Mouse (Mus musculus) neural tube, embryonic 15.5 days (tissue): ENCODE measurements around the gene Sel1l3. TPM values are rescaled to one million over a fixed set of nuclear protein-coding genes. Genes with fewer than 3 reads are reported as not detected.

Experiments
- ATAC-seq: fragments of 200-750 bp; cut with Nextera tagmentation; 2 replicates; pipeline ENCODE4 v1.8.0; 2017; ENCODE audit warnings: mild to moderate bottlenecking, moderate TSS enrichment, moderate library complexity; ENCODE audit not compliant: low FRiP score
- H3K27ac ChIP-seq: fragments of 300-500 bp; sonication (generic); replicated peaks from 2 replicates; pipeline ENCODE4 v1.5.1; 2015; ENCODE audit warnings: mild to moderate bottlenecking, inconsistent platforms
- H3K27me3 ChIP-seq: fragments of 300-500 bp; sonication (generic); replicated peaks from 2 replicates; pipeline ENCODE4 v1.6.1; 2015; ENCODE audit warnings: inconsistent platforms
- H3K36me3 ChIP-seq: fragments of 300-500 bp; sonication (generic); 2 replicates; pipeline ENCODE4 v1.6.1; 2015; ENCODE audit warnings: inconsistent platforms
- H3K4me1 ChIP-seq: fragments of 300-500 bp; sonication (generic); 2 replicates; pipeline ENCODE4 v1.6.1; 2015; ENCODE audit warnings: inconsistent platforms
- H3K4me2 ChIP-seq: fragments of 300-500 bp; sonication (generic); 2 replicates; pipeline ENCODE4 v1.6.1; 2015; ENCODE audit warnings: inconsistent platforms, mild to moderate bottlenecking, moderate library complexity
- H3K4me3 ChIP-seq: fragments of 300-500 bp; sonication (generic); replicated peaks from 2 replicates; pipeline ENCODE4 v1.5.1; 2015; ENCODE audit warnings: mild to moderate bottlenecking, inconsistent platforms
- H3K9ac ChIP-seq: fragments of 300-500 bp; sonication (generic); replicated peaks from 2 replicates; pipeline ENCODE4 v1.6.1; 2015; ENCODE audit warnings: mild to moderate bottlenecking, inconsistent platforms
- H3K9me3 ChIP-seq: fragments of 300-500 bp; sonication (generic); replicated peaks from 2 replicates; pipeline ENCODE4 v1.6.1; 2016; ENCODE audit warnings: inconsistent platforms
- WGBS: fragments of 180-500 bp; shearing (Covaris S2); methylation state at CpG from one replicate; pipeline ENCODE4 v1.1.7; 2015; ENCODE audit warnings: mixed read lengths; 5-methylcytosine and 5-hydroxymethylcytosine counted together
- polyA plus RNA-seq: library from polyadenylated mRNA; unstranded; fragments of >200 nt; fragmentation: Nextera tagmentation; extraction: Ambion mirVana; gene quantifications from 2 replicates; pipeline ENCODE4 v1.2.1, GENCODE M21; 2015

Sel1l3 gene
- polyA plus RNA-seq, 1 experiment from 2014 or later = 5.9 TPM

DNA sequence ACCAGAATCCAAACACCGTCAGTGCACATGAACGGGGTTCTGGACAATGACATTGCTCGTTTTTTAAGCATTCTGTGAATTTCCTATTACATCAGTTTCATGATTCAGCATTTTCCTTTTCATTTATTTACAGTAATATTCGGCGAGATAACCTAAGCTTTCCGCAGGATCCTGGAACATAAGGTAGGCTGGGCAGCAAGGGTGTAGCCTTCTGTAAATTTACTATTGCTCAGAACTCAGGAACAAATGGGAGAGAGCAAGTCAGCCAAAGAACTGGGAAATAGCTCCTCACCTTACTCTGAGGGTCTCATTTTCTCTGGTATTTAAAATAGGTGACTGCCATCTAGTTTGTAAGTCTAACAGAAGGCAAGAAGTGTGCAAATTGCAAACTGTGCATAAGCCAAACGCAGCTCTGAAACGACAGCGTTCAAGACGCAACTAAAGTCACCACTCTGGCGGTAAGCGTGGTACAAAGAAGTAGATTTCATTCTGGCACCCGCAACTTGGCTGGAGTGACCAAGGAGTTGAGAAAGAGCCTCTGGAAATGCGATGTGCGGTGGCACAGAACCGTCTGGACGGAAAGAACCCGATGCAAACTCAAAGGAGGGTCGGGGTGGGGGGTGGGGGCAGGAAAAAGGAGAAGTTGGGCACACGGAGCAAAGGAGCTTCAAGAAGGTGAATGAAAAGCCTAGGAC lies 1.5 kb downstream of the Sel1l3 start:
- Histone ChIP-seq H3K4me2 (peak overlapping the region; percentile 97), H3K4me1 (peaks cover 35% of the 10 kb centered on the region), H3K4me3 (peak overlapping the region; percentile 63), H3K36me3 (no peaks in the 10 kb centered on the region), H3K9ac (peak overlapping the region; percentile 75), H3K27me3 (0 out of 2 replicates have a peak, but pooled peaks cover 6% of the 10 kb centered on the region), H3K27ac (no peak overlapping the region; the same call in 1 of the 2 replicates), H3K9me3 (no peaks in the 10 kb centered on the region)
- 19% methylated on average over 20 of the region's 20 CpGs for WGBS
- ATAC-seq = no peak

DNA sequence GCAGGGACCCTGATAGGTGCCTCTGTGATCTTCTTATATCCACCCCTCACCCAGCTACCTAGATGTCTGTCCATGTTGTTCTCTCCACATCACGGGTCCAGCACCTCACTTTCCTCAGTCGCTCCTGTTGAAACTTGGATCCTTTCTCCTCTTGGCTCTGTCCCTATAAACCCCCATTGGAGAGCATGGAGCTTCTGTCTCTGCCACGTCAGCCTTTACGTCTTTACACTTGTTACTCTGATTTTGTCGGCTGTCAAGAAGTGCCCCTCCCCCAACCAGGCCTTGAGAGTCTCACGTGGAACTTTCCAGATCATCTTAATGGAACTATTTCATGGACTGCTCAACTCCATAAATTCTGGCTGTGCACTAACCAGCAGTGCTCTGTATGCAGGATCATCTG lies 2.5 kb downstream of the Sel1l3 start:
- Histone ChIP-seq H3K4me1 (peaks cover 35% of the 10 kb centered on the region), H3K27ac (no peak overlapping the region), H3K4me2 (peak overlapping the region; percentile 97), H3K36me3 (no peaks in the 10 kb centered on the region), H3K4me3 (no peak overlapping the region), H3K27me3 (0 out of 2 replicates have a peak, but pooled peaks cover 6% of the 10 kb centered on the region), H3K9me3 (no peaks in the 10 kb centered on the region), H3K9ac (no peak overlapping the region)
- ATAC-seq = no peak
- 57% methylated on average over 6 of the region's 6 CpGs for WGBS

DNA sequence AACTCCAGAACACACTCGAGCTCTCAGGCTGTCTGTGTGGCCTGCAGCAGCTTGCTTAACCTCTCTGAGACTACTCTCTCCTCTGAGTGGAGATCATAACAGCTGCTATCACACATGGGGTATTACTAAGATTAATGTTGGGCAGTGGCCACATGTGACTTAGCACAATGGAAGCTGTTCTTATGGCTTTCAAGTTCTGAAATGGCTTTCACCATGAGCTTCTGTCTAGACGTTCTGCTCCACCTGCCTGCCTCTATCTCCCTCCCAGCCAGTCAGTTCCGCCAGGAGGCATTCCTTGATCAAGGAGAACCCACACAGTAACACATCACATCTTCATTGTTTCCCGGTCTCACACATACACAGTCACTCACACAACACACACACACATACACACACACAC lies 3.2 kb downstream of the Sel1l3 start:
- ATAC-seq = no peak
- no peaks in the 10 kb centered on the region for H3K36me3 ChIP-seq
- WGBS = 67% methylated on average over 4 of the region's 4 CpGs
- H3K9me3 ChIP-seq = no peaks in the 10 kb centered on the region
- H3K27ac ChIP-seq = no peak overlapping the region
- H3K4me1 ChIP-seq = peaks cover 35% of the 10 kb centered on the region
- H3K4me2 ChIP-seq = no peak overlapping the region
- no peak overlapping the region for H3K4me3 ChIP-seq
- H3K27me3 ChIP-seq = 0 out of 2 replicates have a peak, but pooled peaks cover 6% of the 10 kb centered on the region
- no peak overlapping the region for H3K9ac ChIP-seq

DNA sequence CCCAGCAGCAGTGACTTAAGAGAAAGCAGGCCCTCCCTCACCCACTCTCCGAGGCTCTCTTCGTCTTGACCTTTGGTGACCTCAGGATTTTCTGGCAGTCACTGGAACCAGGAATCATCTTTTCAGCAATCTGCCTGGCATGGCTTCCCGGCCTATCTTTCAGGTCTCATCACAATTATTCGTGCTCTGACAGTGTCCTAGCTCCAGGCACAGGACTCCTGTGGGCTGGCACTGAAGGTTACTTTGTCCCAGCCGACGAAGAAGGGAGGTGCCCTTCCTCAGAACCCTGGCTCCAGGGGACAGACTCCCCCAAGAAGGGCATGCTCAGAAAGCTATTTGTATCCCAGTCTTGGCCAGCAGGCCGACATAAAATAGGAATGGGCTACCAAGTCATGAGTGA lies 4.0 kb downstream of the Sel1l3 start:
- Histone ChIP-seq H3K4me2 (no peak overlapping the region), H3K4me1 (peaks cover 35% of the 10 kb centered on the region), H3K9ac (no peak overlapping the region), H3K27me3 (0 out of 2 replicates have a peak, but pooled peaks cover 6% of the 10 kb centered on the region), H3K36me3 (no peaks in the 10 kb centered on the region), H3K27ac (no peak overlapping the region), H3K9me3 (no peaks in the 10 kb centered on the region), H3K4me3 (no peak overlapping the region)
- 60% methylated on average over 7 of the region's 7 CpGs for WGBS
- no peak for ATAC-seq

DNA sequence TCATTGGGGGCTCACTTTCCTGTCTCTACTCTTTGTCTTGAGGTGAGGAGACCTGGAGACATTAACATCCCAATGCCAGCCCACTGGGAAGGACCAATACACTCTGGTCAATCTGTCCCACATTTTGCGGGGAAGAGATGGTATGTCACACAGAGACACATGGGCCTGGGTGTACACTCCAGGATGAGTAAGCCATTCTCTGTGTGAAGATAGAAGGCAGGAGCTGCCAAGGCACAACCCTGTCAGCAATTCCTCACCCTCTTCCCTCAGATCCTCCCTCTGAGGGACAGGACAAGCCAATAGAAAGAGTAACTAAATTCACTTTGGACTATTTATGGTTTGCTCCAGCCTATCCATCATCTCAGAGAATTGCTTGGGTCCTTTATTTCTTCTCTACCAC lies 5.0 kb downstream of the Sel1l3 start:
- WGBS = 94% methylated on average over 1 of the region's 1 CpGs
- no peak overlapping the region for H3K4me3 ChIP-seq
- 0 out of 2 replicates have a peak, but pooled peaks cover 6% of the 10 kb centered on the region for H3K27me3 ChIP-seq
- ATAC-seq = no peak
- H3K9ac ChIP-seq = no peak overlapping the region
- H3K9me3 ChIP-seq = no peaks in the 10 kb centered on the region
- H3K4me2 ChIP-seq = no peak overlapping the region
- no peaks in the 10 kb centered on the region for H3K36me3 ChIP-seq
- no peak overlapping the region for H3K27ac ChIP-seq
- H3K4me1 ChIP-seq = peaks cover 26% of the 10 kb centered on the region

DNA sequence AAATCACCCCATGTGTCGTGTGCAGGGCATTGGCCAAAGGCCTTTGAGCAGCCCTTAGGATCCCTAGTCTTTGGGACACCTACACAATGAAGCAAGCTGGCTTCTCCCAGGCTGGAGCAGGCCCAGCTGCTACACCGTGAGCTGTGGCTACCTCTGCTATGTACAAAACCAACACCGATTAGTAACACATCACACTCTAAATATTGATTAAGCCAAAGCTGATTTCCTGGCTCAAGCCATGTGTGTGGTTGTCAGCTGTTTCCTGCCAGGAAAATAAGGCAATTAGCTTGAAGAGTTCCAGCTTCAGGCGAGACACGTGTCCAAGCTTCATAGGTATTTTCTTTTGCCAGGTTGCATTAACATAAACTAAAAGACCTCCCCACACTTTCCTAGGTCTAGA lies 7.2 kb downstream of the Sel1l3 start:
- Histone ChIP-seq H3K4me1 (peaks cover 12% of the 10 kb centered on the region), H3K36me3 (no peaks in the 10 kb centered on the region), H3K27ac (no peak overlapping the region), H3K27me3 (0 out of 2 replicates have a peak, but pooled peaks cover 6% of the 10 kb centered on the region), H3K4me3 (no peak overlapping the region), H3K4me2 (no peak overlapping the region), H3K9ac (no peak overlapping the region), H3K9me3 (no peaks in the 10 kb centered on the region)
- WGBS = 85% methylated on average over 5 of the region's 5 CpGs
- no peak for ATAC-seq

DNA sequence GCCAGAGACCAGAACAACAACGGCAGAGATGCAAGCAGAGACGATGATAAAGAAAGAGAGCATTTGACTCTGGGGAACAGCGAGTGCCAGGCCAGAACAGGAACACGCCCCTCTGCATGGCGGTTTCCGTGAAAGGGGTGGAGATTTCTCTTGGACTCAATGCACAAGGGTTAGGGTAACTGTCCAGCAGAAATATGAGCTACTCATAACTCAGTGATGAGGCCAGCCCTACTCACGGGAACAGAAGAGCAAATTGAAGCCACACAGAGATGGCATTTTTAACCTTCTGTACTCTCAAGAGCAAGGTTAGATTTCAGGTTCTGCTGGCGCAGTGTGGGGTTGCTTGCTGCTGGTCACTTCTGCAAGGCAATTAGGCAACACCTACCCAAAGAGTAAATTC lies 11.0 kb downstream of the Sel1l3 start:
- no peak for ATAC-seq
- H3K9me3 ChIP-seq = no peaks in the 10 kb centered on the region
- no peak overlapping the region for H3K9ac ChIP-seq
- no peak overlapping the region for H3K27ac ChIP-seq
- H3K4me1 ChIP-seq = no peaks in the 10 kb centered on the region
- H3K4me3 ChIP-seq = no peak overlapping the region
- 78% methylated on average over 8 of the region's 8 CpGs for WGBS
- no peak overlapping the region for H3K4me2 ChIP-seq
- no peaks in the 10 kb centered on the region for H3K36me3 ChIP-seq
- H3K27me3 ChIP-seq = no peaks in the 10 kb centered on the region

DNA sequence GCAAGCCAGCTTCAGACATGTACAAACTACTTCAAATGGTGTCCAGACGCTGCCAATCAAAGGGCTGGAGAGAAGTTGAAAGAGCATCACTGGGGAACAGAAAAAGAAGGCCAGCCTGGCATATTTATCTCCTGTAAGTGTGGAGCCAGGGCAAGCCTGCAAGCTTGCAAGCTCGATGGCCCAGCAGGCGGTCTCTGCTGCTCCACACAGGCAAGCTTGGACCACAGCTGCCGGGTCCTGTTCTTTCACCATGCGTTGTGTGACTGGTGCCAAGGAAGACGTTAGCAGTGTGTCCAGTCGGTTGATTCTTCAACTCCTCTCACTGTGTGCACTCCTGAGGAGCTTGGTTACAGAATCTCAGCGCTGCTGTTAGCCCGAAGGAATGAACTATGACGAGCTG lies 12.9 kb downstream of the Sel1l3 start:
- H3K9ac ChIP-seq = no peak overlapping the region
- no peaks in the 10 kb centered on the region for H3K36me3 ChIP-seq
- H3K27ac ChIP-seq = no peak overlapping the region
- no peaks in the 10 kb centered on the region for H3K4me1 ChIP-seq
- no peak overlapping the region for H3K4me2 ChIP-seq
- WGBS = 85% methylated on average over 10 of the region's 10 CpGs
- no peak for ATAC-seq
- H3K9me3 ChIP-seq = no peaks in the 10 kb centered on the region
- no peak overlapping the region for H3K4me3 ChIP-seq
- no peaks in the 10 kb centered on the region for H3K27me3 ChIP-seq

DNA sequence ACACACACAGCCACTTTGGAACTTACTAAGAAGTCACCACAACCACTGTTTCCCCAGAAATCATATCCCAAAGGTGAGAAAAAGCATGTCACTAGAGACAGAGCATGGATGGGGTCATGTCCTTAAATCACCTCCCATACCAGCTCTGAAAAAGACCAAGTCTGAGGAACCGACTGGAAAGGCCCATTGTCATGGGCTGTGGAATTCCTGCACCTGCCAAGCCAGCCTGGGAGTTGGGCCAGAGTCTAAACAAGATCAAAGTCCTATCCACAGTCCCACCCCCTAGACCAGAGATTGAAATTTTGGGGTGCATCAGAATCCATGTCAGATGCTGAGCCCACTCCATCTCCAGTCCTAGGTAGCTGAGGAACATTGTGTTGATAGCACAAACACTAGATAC lies 15.3 kb downstream of the Sel1l3 start:
- no peaks in the 10 kb centered on the region for H3K27me3 ChIP-seq
- no peaks in the 10 kb centered on the region for H3K36me3 ChIP-seq
- ATAC-seq = no peak
- no peaks in the 10 kb centered on the region for H3K4me1 ChIP-seq
- no peak overlapping the region for H3K9ac ChIP-seq
- no peak overlapping the region for H3K4me3 ChIP-seq
- no peaks in the 10 kb centered on the region for H3K9me3 ChIP-seq
- H3K27ac ChIP-seq = no peak overlapping the region
- H3K4me2 ChIP-seq = no peak overlapping the region
- 75% methylated on average over 1 of the region's 1 CpGs for WGBS

DNA sequence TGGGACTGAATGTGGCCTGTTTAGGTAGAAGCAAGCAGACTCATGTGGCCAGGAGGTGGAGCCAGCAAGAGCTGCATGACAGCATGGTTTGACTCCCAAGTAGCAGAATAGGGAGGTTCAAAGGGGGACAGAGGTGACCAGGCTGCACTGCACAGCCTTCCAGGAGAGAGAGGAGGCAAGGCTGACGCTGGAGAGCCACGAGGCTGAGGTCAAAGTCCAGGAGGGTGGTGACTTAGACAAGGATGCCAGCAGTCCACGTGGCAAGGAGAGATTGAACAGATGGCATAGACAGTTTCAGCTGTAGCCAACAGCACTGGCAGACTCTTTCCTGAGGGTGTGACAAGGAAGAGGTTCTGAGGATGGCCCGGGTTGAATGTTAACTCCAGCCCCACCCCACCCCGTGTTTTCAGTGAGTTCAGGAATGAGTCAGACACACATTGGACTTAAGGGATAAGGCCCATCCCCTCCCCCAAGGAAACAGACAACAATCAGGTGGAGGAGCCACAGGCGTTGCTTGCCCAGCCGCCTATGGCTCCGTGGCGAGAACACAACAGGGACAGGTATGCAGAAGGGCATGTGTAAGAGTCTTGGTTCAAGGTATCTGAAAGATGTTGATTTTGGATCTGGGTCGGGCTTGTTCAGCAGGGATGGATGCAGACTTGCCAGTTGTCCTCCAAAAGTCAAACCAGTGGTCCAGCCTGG lies 17.2 kb downstream of the Sel1l3 start:
- no peak for ATAC-seq
- H3K4me2 ChIP-seq = no peak overlapping the region
- WGBS = 77% methylated on average over 10 of the region's 10 CpGs

DNA sequence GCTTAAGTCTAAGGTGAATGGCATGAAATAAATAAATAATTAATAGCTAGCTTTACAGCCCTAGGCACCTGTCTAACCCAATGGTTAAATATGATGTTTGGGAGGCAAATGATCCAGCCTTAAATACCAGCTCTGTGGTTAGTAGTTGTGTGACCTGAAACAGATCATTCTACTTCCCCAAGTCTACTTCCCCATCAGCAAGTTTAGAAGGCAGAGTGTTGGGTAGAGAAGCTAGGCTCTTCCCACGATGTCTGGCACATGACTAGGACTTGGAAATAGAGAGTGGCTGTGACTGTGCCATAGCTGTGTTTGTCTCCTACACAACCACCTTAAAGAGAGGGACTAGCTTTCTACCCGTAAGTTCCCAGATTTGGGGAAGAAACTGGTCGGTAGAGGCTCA lies 18.9 kb downstream of the Sel1l3 start:
- Histone ChIP-seq H3K9ac (no peak overlapping the region), H3K27ac (no peak overlapping the region), H3K4me1 (no peaks in the 10 kb centered on the region), H3K4me2 (no peak overlapping the region), H3K4me3 (no peak overlapping the region), H3K27me3 (no peaks in the 10 kb centered on the region), H3K36me3 (no peaks in the 10 kb centered on the region), H3K9me3 (no peaks in the 10 kb centered on the region)
- WGBS = 93% methylated on average over 3 of the region's 3 CpGs
- no peak for ATAC-seq

More for the DNA sequence above, 17.2 kb downstream of the Sel1l3 start:
- no peaks in the 10 kb centered on the region for H3K4me1 ChIP-seq
- no peak overlapping the region for H3K4me3 ChIP-seq
- no peak overlapping the region for H3K27ac ChIP-seq
- no peaks in the 10 kb centered on the region for H3K9me3 ChIP-seq
- H3K9ac ChIP-seq = no peak overlapping the region
- H3K36me3 ChIP-seq = no peaks in the 10 kb centered on the region
- no peaks in the 10 kb centered on the region for H3K27me3 ChIP-seq

DNA sequence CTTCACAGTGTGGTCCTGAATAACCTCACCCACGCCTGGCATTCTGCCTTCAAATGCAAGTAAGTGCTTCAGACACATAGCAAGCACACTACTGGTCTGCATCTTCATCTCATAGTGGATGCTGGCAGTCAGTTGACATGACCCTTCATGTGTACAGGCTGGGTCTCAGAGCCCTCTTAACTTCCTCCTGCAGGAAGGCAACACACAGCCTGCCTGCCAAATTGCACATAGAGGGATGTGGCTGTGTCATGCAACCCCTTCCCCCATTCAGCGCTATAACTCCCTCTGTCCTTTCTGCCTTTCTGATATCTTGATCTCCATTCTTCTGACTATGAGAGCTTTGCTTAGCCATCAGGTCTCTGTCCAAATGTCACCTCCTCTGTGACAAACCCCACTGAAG lies 19.3 kb downstream of the Sel1l3 start:
- 86% methylated on average over 2 of the region's 2 CpGs for WGBS

More for the DNA sequence above, 19.3 kb downstream of the Sel1l3 start:
- no peak overlapping the region for H3K9ac ChIP-seq
- no peaks in the 10 kb centered on the region for H3K36me3 ChIP-seq
- H3K9me3 ChIP-seq = no peaks in the 10 kb centered on the region
- no peak for ATAC-seq
- no peak overlapping the region for H3K27ac ChIP-seq
- no peaks in the 10 kb centered on the region for H3K27me3 ChIP-seq
- H3K4me2 ChIP-seq = no peak overlapping the region
- H3K4me3 ChIP-seq = no peak overlapping the region
- H3K4me1 ChIP-seq = no peaks in the 10 kb centered on the region
